Mouse (Mus musculus): ENCODE measurements at regions not wholly inside any gene's neighbourhood (a gene's known extent, or its start where the extent isn't known, plus 50 kb on each side); places are given as distances from the start of the nearest gene placed in this dataset.

GRCm38 (mm10) chr12:99093989-99094388 lies 173.6 kb downstream of the Ttc8 start:
- ATAC-seq (replicated peaks; ENCODE audit: low FRiP score, poor library complexity, severe bottlenecking) = no peak

GRCm38 (mm10) chr12:99096930-99097617 lies 176.7 kb downstream of the Ttc8 start:
- peak; percentile 56; the same call in 1 of the 2 replicates for ATAC-seq (replicated peaks; ENCODE audit: low FRiP score, poor library complexity, severe bottlenecking)

- no peak for ATAC-seq (replicated peaks; ENCODE audit: low FRiP score, poor library complexity, severe bottlenecking)
These were observed 177.3 kb downstream of the Ttc8 start for GRCm38 (mm10) chr12:99097618-99098066.

GRCm38 (mm10) chr12:99099881-99100280 lies 179.5 kb downstream of the Ttc8 start:
- no peak for ATAC-seq (replicated peaks; ENCODE audit: low FRiP score, poor library complexity, severe bottlenecking)

GRCm38 (mm10) chr12:99108616-99109015 lies 188.2 kb downstream of the Ttc8 start:
- ATAC-seq (replicated peaks; ENCODE audit: low FRiP score, poor library complexity, severe bottlenecking) = no peak

GRCm38 (mm10) chr12:99113781-99114180 lies 193.4 kb downstream of the Ttc8 start:
- no peak for ATAC-seq (replicated peaks; ENCODE audit: low FRiP score, poor library complexity, severe bottlenecking)

GRCm38 (mm10) chr12:99116491-99116890 lies 196.1 kb downstream of the Ttc8 start:
- ATAC-seq (replicated peaks; ENCODE audit: low FRiP score, poor library complexity, severe bottlenecking) = no peak

GRCm38 (mm10) chr12:99118381-99119115 lies 198.2 kb downstream of the Ttc8 start:
- ATAC-seq (replicated peaks; ENCODE audit: low FRiP score, poor library complexity, severe bottlenecking) = no peak

- no peak for ATAC-seq (replicated peaks; ENCODE audit: low FRiP score, poor library complexity, severe bottlenecking)
These were observed 199.6 kb downstream of the Ttc8 start for GRCm38 (mm10) chr12:99119966-99120365.

- no peak for ATAC-seq (replicated peaks; ENCODE audit: low FRiP score, poor library complexity, severe bottlenecking)
These were observed 203.5 kb downstream of the Ttc8 start for GRCm38 (mm10) chr12:99123611-99124495.

GRCm38 (mm10) chr12:99126129-99126528 lies 205.8 kb downstream of the Ttc8 start:
- ATAC-seq (replicated peaks; ENCODE audit: low FRiP score, poor library complexity, severe bottlenecking) = no peak

Measured in erythroblast, adult 5-6 weeks (primary cell).